Mouse (Mus musculus): ENCODE results near the gene Tnfsf13b. TPM values are rescaled to one million over a fixed set of nuclear protein-coding genes. Genes with fewer than 3 reads are reported as not detected.

The Tnfsf13b gene
- polyA plus RNA-seq, 1 experiment from 2014 or later = 0.26 TPM

DNA sequence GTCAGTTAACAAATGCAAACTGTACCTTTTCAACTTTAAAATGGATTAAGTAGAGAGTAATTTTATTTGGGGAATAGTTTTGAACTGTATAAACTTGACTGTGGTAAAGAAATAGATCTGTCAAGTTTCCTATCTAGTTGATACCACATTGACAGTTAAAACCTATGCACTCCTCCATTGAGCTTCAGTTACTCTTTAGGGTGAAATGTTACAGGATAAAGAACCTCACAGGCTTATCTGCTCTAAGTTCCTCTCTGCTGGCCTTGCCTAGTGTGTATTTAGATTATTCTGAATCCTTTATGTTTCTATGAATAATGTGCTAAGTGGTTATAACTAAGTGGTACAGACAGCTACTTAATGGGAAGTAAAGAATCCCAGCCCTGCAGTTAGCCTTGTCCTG, 26.1 kb upstream of the Tnfsf13b start:
- Histone ChIP-seq H3K4me1 (replicated peaks) (peaks cover 29% of the 10 kb centered on the region), H3K36me3 (peaks cover 12% of the 10 kb centered on the region), H3K27ac (ENCODE audit: poor library complexity, severe bottlenecking) (no peak overlapping the region), H3K4me2 (no peak overlapping the region), H3K9me3 (replicated peaks) (no peaks in the 10 kb centered on the region), H3K9ac (no peak overlapping the region), H3K4me3 (no peak overlapping the region), H3K27me3 (replicated peaks) (no peaks in the 10 kb centered on the region)
- ATAC-seq (ENCODE audit: insufficient number of reproducible peaks, low FRiP score) = no peak

DNA sequence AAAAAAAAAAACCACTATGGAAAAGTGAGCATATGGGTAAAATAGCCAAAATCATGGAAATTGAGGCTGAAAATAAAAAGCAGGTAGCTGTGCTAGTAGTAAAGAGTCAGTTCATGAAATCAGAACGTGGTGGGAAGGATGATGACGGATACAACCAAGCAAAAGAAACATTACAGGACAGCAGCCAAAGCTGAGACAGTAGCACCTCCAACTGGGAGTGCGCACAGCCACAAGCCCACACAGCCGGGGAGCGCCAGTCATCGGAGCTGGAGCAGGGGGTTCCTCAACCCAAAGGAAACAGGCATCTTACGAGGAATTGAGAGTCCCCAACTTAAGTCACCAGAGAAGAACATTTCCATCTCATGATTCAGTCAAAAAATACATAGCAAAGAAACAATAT, 2.2 kb upstream of the Tnfsf13b start:
- ATAC-seq (ENCODE audit: insufficient number of reproducible peaks, low FRiP score) = no peak
- no peak overlapping the region for H3K4me2 ChIP-seq

DNA sequence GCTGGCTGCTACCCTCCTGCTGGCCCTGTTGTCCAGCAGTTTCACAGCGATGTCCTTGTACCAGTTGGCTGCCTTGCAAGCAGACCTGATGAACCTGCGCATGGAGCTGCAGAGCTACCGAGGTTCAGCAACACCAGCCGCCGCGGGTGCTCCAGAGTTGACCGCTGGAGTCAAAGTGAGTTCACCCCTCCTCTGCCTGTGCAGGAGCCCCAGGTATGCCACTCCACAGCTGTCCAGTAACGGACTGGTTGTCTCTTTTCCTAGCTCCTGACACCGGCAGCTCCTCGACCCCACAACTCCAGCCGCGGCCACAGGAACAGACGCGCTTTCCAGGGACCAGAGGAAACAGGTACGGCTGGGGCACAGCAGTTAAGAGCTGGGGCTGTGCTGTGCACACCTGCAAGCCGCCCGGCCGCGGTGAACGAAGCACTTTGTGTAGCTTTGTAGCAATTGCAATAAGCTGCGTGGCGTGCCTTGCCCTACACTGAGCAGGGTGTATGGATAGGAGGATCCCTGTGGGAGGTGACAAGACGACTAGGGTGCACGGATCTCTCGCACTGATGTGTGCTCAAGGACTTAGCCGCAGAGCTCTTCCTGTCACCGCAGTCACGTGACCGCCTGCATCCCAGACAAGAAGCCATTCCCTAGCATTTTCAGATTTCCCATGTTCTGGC, 856 bp downstream of the Tnfsf13b start:
- no peak for ATAC-seq (ENCODE audit: insufficient number of reproducible peaks, low FRiP score)
- no peak overlapping the region for H3K27ac ChIP-seq (ENCODE audit: poor library complexity, severe bottlenecking)

More for the DNA sequence above, 2.2 kb upstream of the Tnfsf13b start:
- Histone ChIP-seq H3K4me1 (replicated peaks) (peaks cover 4% of the 10 kb centered on the region), H3K27me3 (replicated peaks) (peaks cover 13% of the 10 kb centered on the region; the same call in 1 of the 2 replicates), H3K36me3 (no peaks in the 10 kb centered on the region), H3K9ac (no peak overlapping the region), H3K27ac (ENCODE audit: poor library complexity, severe bottlenecking) (no peak overlapping the region), H3K9me3 (replicated peaks) (no peaks in the 10 kb centered on the region), H3K4me3 (no peak overlapping the region)
- WGBS = 70% methylated on average over 7 of the region's 7 CpGs

DNA sequence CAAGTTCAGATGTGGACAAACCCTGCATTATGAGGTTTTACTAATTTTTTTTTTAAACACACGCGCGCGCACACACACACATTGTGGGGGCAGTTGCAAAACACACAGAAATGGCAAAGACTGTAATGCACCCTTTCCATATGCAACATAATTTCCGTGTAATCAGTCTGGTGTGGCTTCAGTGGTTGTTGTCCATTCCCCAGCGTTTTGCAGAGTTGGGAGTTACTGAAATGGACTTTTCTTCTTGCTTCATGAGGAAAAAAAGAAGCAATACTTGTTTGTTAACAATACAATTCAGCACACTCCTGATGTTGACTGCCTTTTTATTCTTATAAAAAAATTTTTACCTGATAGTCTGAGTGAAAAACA, 1.4 kb downstream of the Tnfsf13b start:
- Histone ChIP-seq H3K27ac (ENCODE audit: poor library complexity, severe bottlenecking) (no peak overlapping the region), H3K4me3 (peak overlapping the region; percentile 45), H3K27me3 (replicated peaks) (peaks cover 13% of the 10 kb centered on the region; the same call in 1 of the 2 replicates), H3K9me3 (replicated peaks) (no peaks in the 10 kb centered on the region), H3K4me1 (replicated peaks) (peaks cover 4% of the 10 kb centered on the region), H3K36me3 (no peaks in the 10 kb centered on the region), H3K4me2 (peak overlapping the region; percentile 77), H3K9ac (0 out of 2 replicates have a peak overlapping the region, but pooled peaks have one; percentile 26)
- 35% methylated on average over 6 of the region's 6 CpGs for WGBS
- no peak for ATAC-seq (ENCODE audit: insufficient number of reproducible peaks, low FRiP score)

More for the DNA sequence above, 856 bp downstream of the Tnfsf13b start:
- Histone ChIP-seq H3K36me3 (no peaks in the 10 kb centered on the region), H3K27me3 (replicated peaks) (peaks cover 13% of the 10 kb centered on the region; the same call in 1 of the 2 replicates), H3K9ac (peak overlapping the region; percentile 26; the same call in 1 of the 2 replicates), H3K4me1 (replicated peaks) (peaks cover 4% of the 10 kb centered on the region), H3K4me3 (peak overlapping the region; percentile 45), H3K4me2 (peak overlapping the region; percentile 77), H3K9me3 (replicated peaks) (no peaks in the 10 kb centered on the region)
- 4% methylated on average over 29 of the region's 29 CpGs for WGBS

DNA sequence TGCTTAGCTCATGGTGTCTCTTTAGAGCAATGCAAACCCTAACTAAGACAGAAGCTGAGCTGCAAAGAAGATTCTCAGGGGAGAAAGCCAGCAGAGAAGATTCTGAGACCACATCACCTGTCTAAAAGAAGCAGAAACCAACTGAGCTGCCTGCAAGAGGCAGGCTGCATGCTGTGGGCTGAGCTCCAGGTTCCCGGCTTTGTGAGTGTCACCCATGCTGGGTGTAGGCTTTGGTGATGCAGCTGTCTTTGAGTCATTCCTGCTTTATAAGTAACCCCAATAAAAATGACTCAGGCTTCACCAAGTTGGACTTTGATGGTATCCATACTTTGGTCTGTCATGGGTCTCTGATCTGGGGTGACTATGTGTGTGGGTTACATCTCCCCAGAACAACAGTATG, 10.0 kb downstream of the Tnfsf13b start:
- H3K27ac ChIP-seq (ENCODE audit: poor library complexity, severe bottlenecking) = no peak overlapping the region
- no peak overlapping the region for H3K9ac ChIP-seq
- no peaks in the 10 kb centered on the region for H3K27me3 ChIP-seq (replicated peaks)
- no peaks in the 10 kb centered on the region; the same call in 1 of the 2 replicates for H3K9me3 ChIP-seq (replicated peaks)
- no peaks in the 10 kb centered on the region for H3K36me3 ChIP-seq
- H3K4me1 ChIP-seq (replicated peaks) = no peaks in the 10 kb centered on the region
- H3K4me3 ChIP-seq = no peak overlapping the region
- H3K4me2 ChIP-seq = no peak overlapping the region
- WGBS = 65% methylated on average over 1 of the region's 1 CpGs
- no peak for ATAC-seq (ENCODE audit: insufficient number of reproducible peaks, low FRiP score)

DNA sequence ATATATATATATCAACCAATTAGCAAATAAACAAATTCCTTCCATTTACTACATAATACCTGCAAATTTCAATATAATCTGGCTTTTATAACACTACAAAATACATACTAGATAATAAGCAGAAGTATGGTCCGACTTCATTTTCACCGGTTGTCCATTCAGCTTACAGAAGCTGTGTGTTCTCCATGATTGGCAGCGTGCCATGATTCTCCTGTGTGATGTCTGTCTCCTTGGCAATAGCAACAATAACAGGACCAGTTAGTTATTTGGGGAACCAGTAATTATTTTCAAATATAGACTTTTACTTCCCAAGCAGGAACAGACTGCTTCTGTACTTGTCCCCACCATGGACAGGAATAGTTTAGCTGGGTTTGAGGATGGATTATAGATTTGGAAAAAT, 11.0 kb downstream of the Tnfsf13b start:
- Histone ChIP-seq H3K9me3 (replicated peaks) (no peaks in the 10 kb centered on the region; the same call in 1 of the 2 replicates), H3K9ac (no peak overlapping the region), H3K4me1 (replicated peaks) (no peaks in the 10 kb centered on the region), H3K4me3 (no peak overlapping the region), H3K27ac (ENCODE audit: poor library complexity, severe bottlenecking) (no peak overlapping the region), H3K36me3 (no peaks in the 10 kb centered on the region), H3K4me2 (no peak overlapping the region), H3K27me3 (replicated peaks) (no peaks in the 10 kb centered on the region)
- ATAC-seq (ENCODE audit: insufficient number of reproducible peaks, low FRiP score) = no peak
- WGBS = 60% methylated on average over 3 of the region's 3 CpGs

DNA sequence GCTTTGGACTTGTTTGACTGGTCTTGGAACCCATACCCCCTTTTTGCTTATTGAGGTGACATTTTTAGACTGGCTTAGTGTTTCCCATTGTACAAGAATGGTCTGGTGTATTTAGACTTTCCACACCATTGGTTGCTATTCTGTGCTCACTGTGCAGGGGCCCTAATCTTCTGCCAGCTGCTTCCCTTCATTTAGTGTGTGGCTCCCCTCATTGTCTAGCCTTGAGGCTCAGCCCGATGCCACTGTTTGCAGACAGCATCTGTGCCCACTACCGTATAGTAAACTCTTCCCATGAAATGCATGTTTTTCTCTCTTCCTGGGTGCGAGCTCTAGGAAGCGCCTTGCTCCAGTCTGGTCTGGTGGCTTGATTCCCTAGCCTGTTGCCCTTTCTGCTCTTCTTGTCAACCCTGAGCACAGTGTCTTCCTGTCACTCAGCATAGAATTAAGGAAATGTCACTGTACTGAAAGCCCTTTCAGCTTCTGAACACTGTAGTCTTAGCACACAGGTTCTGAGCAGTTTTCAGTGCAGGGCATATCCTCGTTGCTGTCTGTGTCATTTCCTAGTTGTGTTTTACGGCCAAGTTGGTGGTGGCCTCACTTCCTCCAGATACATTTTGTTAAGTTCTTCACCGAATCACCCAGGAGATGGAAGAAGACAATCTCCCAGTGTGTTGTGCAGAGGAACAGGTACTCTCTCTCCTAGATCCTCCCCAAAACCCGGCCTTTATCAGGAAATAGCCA, 24.2 kb downstream of the Tnfsf13b start:
- no peak overlapping the region for H3K4me2 ChIP-seq
- no peaks in the 10 kb centered on the region for H3K36me3 ChIP-seq
- 67% methylated on average over 8 of the region's 8 CpGs for whole genome bisulfite sequencing
- H3K27ac ChIP-seq (ENCODE audit: poor library complexity, severe bottlenecking) = no peak overlapping the region
- H3K9ac ChIP-seq = no peak overlapping the region
- no peaks in the 10 kb centered on the region for H3K9me3 ChIP-seq (replicated peaks)
- no peak overlapping the region for H3K4me3 ChIP-seq
- H3K4me1 ChIP-seq (replicated peaks) = no peaks in the 10 kb centered on the region
- ATAC-seq (ENCODE audit: insufficient number of reproducible peaks, low FRiP score) = no peak
- no peaks in the 10 kb centered on the region for H3K27me3 ChIP-seq (replicated peaks)

DNA sequence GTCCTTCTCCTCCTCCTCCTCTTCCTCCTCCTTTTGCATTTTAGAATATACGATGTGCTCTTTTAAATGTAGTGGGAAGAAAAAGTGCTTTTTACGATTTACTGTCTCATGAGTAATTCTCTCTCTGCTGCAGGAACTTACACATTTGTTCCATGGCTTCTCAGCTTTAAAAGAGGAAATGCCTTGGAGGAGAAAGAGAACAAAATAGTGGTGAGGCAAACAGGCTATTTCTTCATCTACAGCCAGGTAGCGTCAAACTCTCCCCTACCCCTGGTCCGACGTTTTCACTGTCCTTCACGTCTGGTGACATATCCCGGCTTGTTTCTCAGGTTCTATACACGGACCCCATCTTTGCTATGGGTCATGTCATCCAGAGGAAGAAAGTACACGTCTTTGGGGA, 24.9 kb downstream of the Tnfsf13b start:
- no peak overlapping the region for H3K9ac ChIP-seq

DNA sequence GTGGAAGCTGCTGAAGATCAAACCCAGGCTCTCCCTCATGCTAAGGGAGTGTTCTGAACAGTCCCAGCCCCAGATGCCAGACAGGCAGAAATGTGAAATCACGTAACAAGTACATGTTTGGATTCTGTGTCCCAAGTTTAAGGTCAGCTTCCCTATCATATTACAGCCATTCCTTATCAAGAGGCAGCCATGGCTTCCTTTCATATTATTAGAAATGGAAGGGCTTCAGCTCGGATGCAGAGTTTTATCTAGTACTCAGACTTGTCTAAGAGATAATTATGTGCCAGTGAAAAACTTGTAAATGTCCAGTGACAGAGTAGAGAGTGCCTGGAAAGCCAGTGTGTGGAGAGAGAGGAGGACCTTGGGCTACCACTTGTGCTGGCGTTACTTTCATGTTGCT, 34.6 kb downstream of the Tnfsf13b start:
- Histone ChIP-seq H3K4me1 (replicated peaks) (peaks cover 9% of the 10 kb centered on the region), H3K4me2 (no peak overlapping the region), H3K36me3 (no peaks in the 10 kb centered on the region), H3K4me3 (no peak overlapping the region), H3K9me3 (replicated peaks) (no peaks in the 10 kb centered on the region), H3K9ac (no peak overlapping the region), H3K27ac (ENCODE audit: poor library complexity, severe bottlenecking) (no peak overlapping the region), H3K27me3 (replicated peaks) (no peaks in the 10 kb centered on the region)
- no peak for ATAC-seq (ENCODE audit: insufficient number of reproducible peaks, low FRiP score)
- 19% methylated on average over 3 of the region's 3 CpGs for WGBS

More for the DNA sequence above, 24.9 kb downstream of the Tnfsf13b start:
- no peaks in the 10 kb centered on the region for H3K36me3 ChIP-seq
- no peak overlapping the region for H3K4me3 ChIP-seq
- no peak for ATAC-seq (ENCODE audit: insufficient number of reproducible peaks, low FRiP score)
- 72% methylated on average over 9 of the region's 9 CpGs for WGBS
- no peaks in the 10 kb centered on the region for H3K9me3 ChIP-seq (replicated peaks)
- H3K27me3 ChIP-seq (replicated peaks) = no peaks in the 10 kb centered on the region
- no peak overlapping the region for H3K27ac ChIP-seq (ENCODE audit: poor library complexity, severe bottlenecking)
- H3K4me2 ChIP-seq = no peak overlapping the region
- H3K4me1 ChIP-seq (replicated peaks) = no peaks in the 10 kb centered on the region

DNA sequence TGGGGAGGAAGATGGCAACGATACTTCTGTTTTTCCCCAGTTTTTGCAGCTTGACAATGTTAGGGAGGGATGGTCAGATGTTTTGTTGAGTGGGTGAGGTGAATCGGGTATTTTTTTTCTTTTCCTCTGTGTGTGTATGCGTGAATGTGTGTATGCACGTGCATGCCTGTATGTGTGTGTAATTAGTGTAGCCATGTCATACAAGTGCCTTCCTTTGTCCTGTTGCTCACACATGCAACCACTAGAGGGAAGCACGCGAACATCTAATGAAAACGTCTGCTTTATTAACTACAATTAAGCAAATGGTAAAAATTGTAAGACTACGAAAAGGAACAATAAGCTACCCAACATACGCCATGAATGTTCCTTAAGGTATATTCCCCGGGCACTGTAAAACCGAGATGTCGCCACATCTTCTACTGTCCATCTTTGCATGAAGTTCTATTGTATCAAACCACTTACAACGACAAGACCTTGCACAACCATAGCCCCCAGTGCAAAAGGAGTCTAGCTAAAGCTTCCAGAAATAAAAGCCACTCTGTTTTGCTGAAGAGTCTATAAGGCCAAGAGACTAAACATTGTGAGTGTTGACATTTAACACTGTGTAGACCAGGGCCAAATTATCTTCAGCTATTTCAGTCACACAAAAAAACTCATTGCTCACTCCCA, 37.7 kb downstream of the Tnfsf13b start:
- H3K27ac ChIP-seq (ENCODE audit: poor library complexity, severe bottlenecking) = no peak overlapping the region
- no peak overlapping the region for H3K4me3 ChIP-seq
- H3K36me3 ChIP-seq = no peaks in the 10 kb centered on the region
- no peaks in the 10 kb centered on the region for H3K9me3 ChIP-seq (replicated peaks)
- no peak overlapping the region for H3K4me2 ChIP-seq
- no peak for ATAC-seq (ENCODE audit: insufficient number of reproducible peaks, low FRiP score)
- H3K27me3 ChIP-seq (replicated peaks) = no peaks in the 10 kb centered on the region
- WGBS = 55% methylated on average over 13 of the region's 13 CpGs
- H3K9ac ChIP-seq = no peak overlapping the region
- peaks cover 9% of the 10 kb centered on the region for H3K4me1 ChIP-seq (replicated peaks)

DNA sequence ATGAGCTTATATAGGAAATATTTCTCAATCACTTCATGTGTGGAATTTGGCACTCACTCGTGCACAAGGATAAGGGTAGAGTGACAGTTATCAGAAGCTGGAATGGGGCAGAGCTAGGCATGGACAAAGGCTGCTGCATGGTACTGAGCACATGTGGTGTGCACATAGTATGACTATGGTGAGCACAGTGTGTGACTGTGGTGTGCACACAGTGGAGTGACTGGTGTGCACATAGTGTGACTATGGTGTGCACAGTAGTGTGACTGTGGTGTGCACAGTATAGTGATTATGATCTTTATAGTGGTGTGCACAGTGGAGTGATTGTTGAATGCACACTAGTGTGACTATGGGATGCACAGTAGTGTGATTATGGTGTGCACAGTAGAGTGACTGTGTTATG, 39.5 kb downstream of the Tnfsf13b start:
- no peak overlapping the region for H3K9ac ChIP-seq
- H3K27ac ChIP-seq (ENCODE audit: poor library complexity, severe bottlenecking) = no peak overlapping the region
- H3K36me3 ChIP-seq = no peaks in the 10 kb centered on the region
- ATAC-seq (ENCODE audit: insufficient number of reproducible peaks, low FRiP score) = no peak
- H3K4me1 ChIP-seq (replicated peaks) = peaks cover 7% of the 10 kb centered on the region
- WGBS = 23% methylated on average over 1 of the region's 1 CpGs
- H3K9me3 ChIP-seq (replicated peaks) = no peaks in the 10 kb centered on the region
- no peak overlapping the region for H3K4me3 ChIP-seq
- no peak overlapping the region for H3K4me2 ChIP-seq
- H3K27me3 ChIP-seq (replicated peaks) = 0 out of 2 replicates have a peak, but pooled peaks cover 3% of the 10 kb centered on the region

Data from heart, embryonic 12.5 days (tissue).